Mouse (Mus musculus): ENCODE measurements around the gene Thbs3. TPM values are rescaled to one million over a fixed set of nuclear protein-coding genes. Genes with fewer than 3 reads are reported as not detected.
A peak's percentile ranks its signal among the peaks of the same experiment; 100 is the strongest.
"Not testable (repeated sequence)": the region's sequence is repeated elsewhere in the genome, so short reads cannot be mapped to it uniquely, and the experiment has no call there.

The Thbs3 gene
- total RNA-seq, 2 experiments from 2014 or later: 7.7 to 11.4 TPM

- DNase-seq: peak; percentile 91 to 93
Measured at GRCm38 (mm10) chr3:89195979-89196877, 18.8 kb upstream of the Thbs3 start.

- DNase-seq: no peak
Measured at GRCm38 (mm10) chr3:89199839-89200238, 15.1 kb upstream of the Thbs3 start.

GRCm38 (mm10) chr3:89202253-89203141 lies 12.5 kb upstream of the Thbs3 start, which contains the start of gene Gba:
Gene Gba, plus strand, starts transcription at chr3:89202928.
- peak; percentile 86 to 89 for DNase-seq

GRCm38 (mm10) chr3:89203142-89203514 lies 11.9 kb upstream of the Thbs3 start:
- no peak for DNase-seq

GRCm38 (mm10) chr3:89206079-89206478 lies 8.9 kb upstream of the Thbs3 start:
- DNase-seq: no peak

- DNase-seq: no peak
Measured at GRCm38 (mm10) chr3:89206695-89207094, 8.3 kb upstream of the Thbs3 start.

- no peak for DNase-seq
Measured at GRCm38 (mm10) chr3:89208075-89208657, 6.8 kb upstream of the Thbs3 start.

- no peak for DNase-seq
Measured at GRCm38 (mm10) chr3:89208736-89209135, 6.2 kb upstream of the Thbs3 start.

- no peak for DNase-seq
Measured at GRCm38 (mm10) chr3:89209731-89210130, 5.2 kb upstream of the Thbs3 start.

- DNase-seq: no peak
Measured at GRCm38 (mm10) chr3:89210162-89210561, 4.8 kb upstream of the Thbs3 start.

GRCm38 (mm10) chr3:89210731-89211130 lies 4.2 kb upstream of the Thbs3 start:
- DNase-seq: peak; percentile 57 to 71

GRCm38 (mm10) chr3:89213803-89214530 lies 1.0 kb upstream of the Thbs3 start:
- DNase-seq: peak; percentile 95 to 98

- DNase-seq: peak; percentile 81 to 87
Measured at GRCm38 (mm10) chr3:89215853-89216252, 873 bp downstream of the Thbs3 start.

- not testable (repeated sequence) for DNase-seq
Measured at GRCm38 (mm10) chr3:89216407-89216806, 1.4 kb downstream of the Thbs3 start.

- DNase-seq: no peak
Measured at GRCm38 (mm10) chr3:89218271-89218670, 3.3 kb downstream of the Thbs3 start.

GRCm38 (mm10) chr3:89219546-89219945 lies 4.6 kb downstream of the Thbs3 start:
- no peak for DNase-seq

GRCm38 (mm10) chr3:89221167-89221566 lies 6.2 kb downstream of the Thbs3 start:
- DNase-seq: no peak

GRCm38 (mm10) chr3:89224796-89225195 lies 9.8 kb downstream of the Thbs3 start:
- DNase-seq: no peak

- DNase-seq: no peak
Measured at GRCm38 (mm10) chr3:89225321-89225815, 10.4 kb downstream of the Thbs3 start.

- DNase-seq: no peak
Measured at GRCm38 (mm10) chr3:89225918-89226317, 10.9 kb downstream of the Thbs3 start.

GRCm38 (mm10) chr3:89226361-89226760 lies 11.4 kb downstream of the Thbs3 start:
- DNase-seq: no peak

- DNase-seq: no peak
Measured at GRCm38 (mm10) chr3:89226900-89227299, 11.9 kb downstream of the Thbs3 start, which contains the start of gene Mtx1. Gene Mtx1, minus strand, starts transcription at chr3:89227088.

All from adrenal gland, postnatal 36 days (tissue).